Mouse (Mus musculus): ENCODE results near the gene Npy1r. TPM values are rescaled to one million over a fixed set of nuclear protein-coding genes. Genes with fewer than 3 reads are reported as not detected.

Npy1r gene
- polyA plus RNA-seq, 1 experiment = 2.6 TPM

GRCm38 (mm10) chr8:66722835-66723234, 25.8 kb downstream of the Npy1r start:
- DNase-seq = no peak
- 79% methylated on average over 2 of the region's 2 CpGs for WGBS
- TF ChIP-seq POLR2A (IDR thresholded peaks at IDR 0.05; ENCODE audit: borderline replicate concordance, extremely low read depth, low read depth, low read length) = no peak
- no peak for TF ChIP-seq CTCF (IDR thresholded peaks at IDR 0.05; ENCODE audit: insufficient read depth, low read length)
- Histone ChIP-seq H3K4me1 (ENCODE audit: control insufficient read depth, insufficient read depth, low read length) (no peaks in the 10 kb centered on the region), H3K4me3 (replicated peaks; ENCODE audit: extremely low read depth, low read depth, low read length) (no peak overlapping the region)

GRCm38 (mm10) chr8:66729446-66729845, 32.5 kb downstream of the Npy1r start:
- WGBS = 44% methylated on average over 7 of the region's 7 CpGs
- TF ChIP-seq CTCF (IDR thresholded peaks at IDR 0.05; ENCODE audit: insufficient read depth, low read length) = no peak
- no peak for TF ChIP-seq POLR2A (IDR thresholded peaks at IDR 0.05; ENCODE audit: borderline replicate concordance, extremely low read depth, low read depth, low read length)

GRCm38 (mm10) chr8:66731957-66732356, 35.0 kb downstream of the Npy1r start:
- Histone ChIP-seq H3K4me1 (ENCODE audit: control insufficient read depth, insufficient read depth, low read length) (no peaks in the 10 kb centered on the region), H3K4me3 (replicated peaks; ENCODE audit: extremely low read depth, low read depth, low read length) (no peak overlapping the region)
- TF ChIP-seq CTCF (IDR thresholded peaks at IDR 0.05; ENCODE audit: insufficient read depth, low read length) (no peak), POLR2A (IDR thresholded peaks at IDR 0.05; ENCODE audit: borderline replicate concordance, extremely low read depth, low read depth, low read length) (no peak)
- DNase-seq = no peak
- 55% methylated on average over 5 of the region's 5 CpGs for WGBS

More at GRCm38 (mm10) chr8:66729446-66729845, 32.5 kb downstream of the Npy1r start:
- no peak for DNase-seq
- no peaks in the 10 kb centered on the region for H3K4me1 ChIP-seq (ENCODE audit: control insufficient read depth, insufficient read depth, low read length)
- no peak overlapping the region for H3K4me3 ChIP-seq (replicated peaks; ENCODE audit: extremely low read depth, low read depth, low read length)

- Histone ChIP-seq H3K4me3 (replicated peaks; ENCODE audit: extremely low read depth, low read depth, low read length) (no peak overlapping the region), H3K4me1 (ENCODE audit: control insufficient read depth, insufficient read depth, low read length) (no peaks in the 10 kb centered on the region)
- TF ChIP-seq POLR2A (IDR thresholded peaks at IDR 0.05; ENCODE audit: borderline replicate concordance, extremely low read depth, low read depth, low read length) (no peak), CTCF (IDR thresholded peaks at IDR 0.05; ENCODE audit: insufficient read depth, low read length) (no peak)
- DNase-seq = no peak
- 17% methylated on average over 1 of the region's 1 CpGs for WGBS
These were observed 45.4 kb downstream of the Npy1r start for GRCm38 (mm10) chr8:66742359-66742758.

- Histone ChIP-seq H3K4me3 (replicated peaks; ENCODE audit: extremely low read depth, low read depth, low read length) (no peak overlapping the region), H3K4me1 (ENCODE audit: control insufficient read depth, insufficient read depth, low read length) (no peaks in the 10 kb centered on the region)
- DNase-seq = no peak
- TF ChIP-seq CTCF (IDR thresholded peaks at IDR 0.05; ENCODE audit: insufficient read depth, low read length) (no peak), POLR2A (IDR thresholded peaks at IDR 0.05; ENCODE audit: borderline replicate concordance, extremely low read depth, low read depth, low read length) (no peak)
- 79% methylated on average over 3 of the region's 3 CpGs for WGBS
These were observed 48.6 kb downstream of the Npy1r start for GRCm38 (mm10) chr8:66745612-66746011.

- WGBS = 59% methylated on average over 2 of the region's 2 CpGs
- DNase-seq = no peak
- no peak for TF ChIP-seq CTCF (IDR thresholded peaks at IDR 0.05; ENCODE audit: insufficient read depth, low read length)
- TF ChIP-seq POLR2A (IDR thresholded peaks at IDR 0.05; ENCODE audit: borderline replicate concordance, extremely low read depth, low read depth, low read length) = no peak
- H3K4me1 ChIP-seq (ENCODE audit: control insufficient read depth, insufficient read depth, low read length) = no peaks in the 10 kb centered on the region
- no peak overlapping the region for H3K4me3 ChIP-seq (replicated peaks; ENCODE audit: extremely low read depth, low read depth, low read length)
These were observed 54.6 kb downstream of the Npy1r start for GRCm38 (mm10) chr8:66751621-66752020.

GRCm38 (mm10) chr8:66756161-66756560, 59.2 kb downstream of the Npy1r start:
- H3K4me1 ChIP-seq (ENCODE audit: control insufficient read depth, insufficient read depth, low read length) = no peaks in the 10 kb centered on the region
- 77% methylated on average over 2 of the region's 2 CpGs for WGBS
- TF ChIP-seq POLR2A (IDR thresholded peaks at IDR 0.05; ENCODE audit: borderline replicate concordance, extremely low read depth, low read depth, low read length) (no peak), CTCF (IDR thresholded peaks at IDR 0.05; ENCODE audit: insufficient read depth, low read length) (no peak)
- H3K4me3 ChIP-seq (replicated peaks; ENCODE audit: extremely low read depth, low read depth, low read length) = no peak overlapping the region
- no peak for DNase-seq

Other genes starting within 250 kb of the Npy1r start
- 1.1 and 1.5 TPM in 2 replicates for gene Tma16, start 210.7 kb upstream of the Npy1r start, polyA plus RNA-seq (2012; rRNA removed)
- gene Tktl2, start 185.4 kb upstream of the Npy1r start, polyA plus RNA-seq (2012; rRNA removed) = not detected in 2 replicates
- gene Npy5r, start 9.1 kb upstream of the Npy1r start, polyA plus RNA-seq (2012; rRNA removed) = not detected in 2 replicates
- 5.1 and 9.7 TPM in 2 replicates for gene Naf1, start 163.0 kb downstream of the Npy1r start, polyA plus RNA-seq (2012; rRNA removed)

Data from lung, adult 2 months (tissue).